Mouse (Mus musculus) midbrain, postnatal 0 days (tissue): ENCODE results near the gene Kdm3a. TPM values are rescaled to one million over a fixed set of nuclear protein-coding genes. Genes with fewer than 3 reads are reported as not detected.
A peak's percentile ranks its signal among the peaks of the same experiment; 100 is the strongest.

Experiments
- ATAC-seq: fragments of 200-750 bp; cut with Nextera tagmentation; 2 replicates; pipeline ENCODE4 v1.8.0; 2017; ENCODE audit warnings: moderate number of reproducible peaks, mild to moderate bottlenecking, moderate TSS enrichment, moderate library complexity; ENCODE audit not compliant: low FRiP score
- DNase-seq: peaks from one replicate; pipeline ENCODE4 v3.0.0-alpha.2; 2015; ENCODE audit warnings: low spot score
- H3K27ac ChIP-seq: fragments of 300-500 bp; sonication (generic); 2 replicates; pipeline ENCODE4 v1.5.1; 2014; ENCODE audit warnings: low read depth, mild to moderate bottlenecking, low read length, mixed read lengths
- H3K27me3 ChIP-seq: fragments of 300-500 bp; sonication (generic); 2 replicates; pipeline ENCODE4 v1.6.1; 2014; ENCODE audit warnings: low read length, control low read depth, mixed read lengths; ENCODE audit not compliant: insufficient read depth
- H3K36me3 ChIP-seq: fragments of 300-500 bp; sonication (generic); 2 replicates; pipeline ENCODE4 v1.6.1; 2014; ENCODE audit warnings: low read length, control low read depth, mixed read lengths; ENCODE audit not compliant: insufficient read depth
- H3K4me1 ChIP-seq: fragments of 300-500 bp; sonication (generic); 2 replicates; pipeline ENCODE4 v1.6.1; 2014; ENCODE audit warnings: mild to moderate bottlenecking, control low read depth, antibody characterized with exemption, low read length, mixed read lengths; ENCODE audit not compliant: insufficient read depth
- H3K4me2 ChIP-seq: fragments of 300-500 bp; sonication (generic); 2 replicates; pipeline ENCODE4 v1.6.1; 2014; ENCODE audit warnings: low read depth, mild to moderate bottlenecking, low read length, mixed read lengths; ENCODE audit not compliant: poor library complexity, severe bottlenecking
- H3K4me3 ChIP-seq: fragments of 300-500 bp; sonication (generic); 2 replicates; pipeline ENCODE4 v1.5.1; 2014; ENCODE audit warnings: low read depth, mild to moderate bottlenecking, low read length, moderate library complexity
- H3K9ac ChIP-seq: fragments of 300-500 bp; sonication (generic); replicated peaks from 2 replicates; pipeline ENCODE4 v1.6.1; 2014; ENCODE audit warnings: mild to moderate bottlenecking, low read length, moderate library complexity, mixed read lengths; ENCODE audit not compliant: poor library complexity, severe bottlenecking
- H3K9me3 ChIP-seq: fragments of 300-500 bp; sonication (generic); 2 replicates; pipeline ENCODE4 v1.6.1; 2016; ENCODE audit warnings: low read length, control low read depth
- CTCF ChIP-seq: IDR thresholded peaks from 2 replicates; pipeline ENCODE4 v1.5.1; 2016; ENCODE audit warnings: antibody characterized with exemption, mild to moderate bottlenecking
- WGBS: fragments of 180-500 bp; shearing (Covaris S2); extraction: QIAGEN DNeasy Blood & Tissue Kit; methylation state at CpG from one replicate; pipeline ENCODE4 v1.1.7; 2014; 5-methylcytosine and 5-hydroxymethylcytosine counted together
- polyA plus RNA-seq: library from polyadenylated mRNA; unstranded; fragments of >200 nt; fragmentation: Nextera tagmentation; extraction: Ambion mirVana; gene quantifications from 2 replicates; pipeline ENCODE4 v1.2.1, GENCODE M21; 2015
- total RNA-seq: library from RNA; depleted of rRNA; stranded (reverse); fragments of >200 nt; gene quantifications from 2 replicates; pipeline ENCODE4 v1.2.3, GENCODE M21; 2014

The Kdm3a gene
- total and polyA plus RNA-seq, 2 experiments from 2014 or later: 17.0 to 34.4 TPM

GRCm38 (mm10) chr6:71607756-71608155, 25.0 kb downstream of the Kdm3a start:
- Histone ChIP-seq H3K9me3 (no peaks in the 10 kb centered on the region), H3K27me3 (no peaks in the 10 kb centered on the region), H3K27ac (no peak overlapping the region), H3K4me2 (no peak overlapping the region), H3K36me3 (peaks cover 38% of the 10 kb centered on the region), H3K4me3 (no peak overlapping the region), H3K9ac (no peak overlapping the region), H3K4me1 (no peaks in the 10 kb centered on the region)
- WGBS: 93% methylated on average over 3 of the region's 3 CpGs
- TF ChIP-seq CTCF: no peak
- ATAC-seq (no peak), DNase-seq (no peak)

GRCm38 (mm10) chr6:71590154-71590553, 42.6 kb downstream of the Kdm3a start:
- no peak for TF ChIP-seq CTCF
- WGBS: 95% methylated on average over 4 of the region's 4 CpGs
- H3K4me3 ChIP-seq: no peak overlapping the region
- ATAC-seq (no peak), DNase-seq (no peak)
- H3K4me1 ChIP-seq: no peaks in the 10 kb centered on the region
- no peak overlapping the region for H3K9ac ChIP-seq
- no peaks in the 10 kb centered on the region for H3K9me3 ChIP-seq
- H3K27ac ChIP-seq: no peak overlapping the region
- no peak overlapping the region for H3K4me2 ChIP-seq
- peaks cover 56% of the 10 kb centered on the region for H3K36me3 ChIP-seq
- no peaks in the 10 kb centered on the region for H3K27me3 ChIP-seq

GRCm38 (mm10) chr6:71589401-71589800, 43.4 kb downstream of the Kdm3a start:
- Histone ChIP-seq H3K4me1 (no peaks in the 10 kb centered on the region), H3K4me2 (no peak overlapping the region), H3K36me3 (peaks cover 52% of the 10 kb centered on the region), H3K27me3 (no peaks in the 10 kb centered on the region), H3K27ac (no peak overlapping the region), H3K9me3 (no peaks in the 10 kb centered on the region), H3K4me3 (no peak overlapping the region), H3K9ac (no peak overlapping the region)
- WGBS: 98% methylated on average over 1 of the region's 1 CpGs
- ATAC-seq (no peak), DNase-seq (no peak)
- no peak for TF ChIP-seq CTCF

- ATAC-seq (no peak), DNase-seq (peak; percentile 1)
- WGBS: 70% methylated on average over 4 of the region's 4 CpGs
These were observed 49.6 kb downstream of the Kdm3a start for GRCm38 (mm10) chr6:71583198-71583597.

GRCm38 (mm10) chr6:71579478-71579877, 53.3 kb downstream of the Kdm3a start:
- peaks cover 23% of the 10 kb centered on the region for H3K36me3 ChIP-seq
- TF ChIP-seq CTCF: no peak
- no peak overlapping the region for H3K27ac ChIP-seq
- no peaks in the 10 kb centered on the region for H3K27me3 ChIP-seq
- H3K4me1 ChIP-seq: no peaks in the 10 kb centered on the region
- 96% methylated on average over 11 of the region's 11 CpGs for WGBS
- no peak overlapping the region for H3K4me3 ChIP-seq
- no peaks in the 10 kb centered on the region for H3K9me3 ChIP-seq
- no peak for DNase-seq
- H3K4me2 ChIP-seq: no peak overlapping the region
- ATAC-seq: no peak
- H3K9ac ChIP-seq: no peak overlapping the region

More at GRCm38 (mm10) chr6:71583198-71583597, 49.6 kb downstream of the Kdm3a start:
- Histone ChIP-seq H3K9me3 (no peaks in the 10 kb centered on the region), H3K4me2 (no peak overlapping the region), H3K36me3 (peaks cover 27% of the 10 kb centered on the region), H3K4me3 (no peak overlapping the region), H3K9ac (no peak overlapping the region), H3K27ac (no peak overlapping the region), H3K4me1 (no peaks in the 10 kb centered on the region), H3K27me3 (no peaks in the 10 kb centered on the region)
- no peak for TF ChIP-seq CTCF

- Histone ChIP-seq H3K4me2 (no peak overlapping the region), H3K27me3 (no peaks in the 10 kb centered on the region), H3K27ac (no peak overlapping the region), H3K36me3 (peaks cover 17% of the 10 kb centered on the region), H3K4me1 (no peaks in the 10 kb centered on the region), H3K9me3 (no peaks in the 10 kb centered on the region), H3K9ac (no peak overlapping the region), H3K4me3 (no peak overlapping the region)
- ATAC-seq (no peak), DNase-seq (no peak)
- WGBS: 100% methylated on average over 1 of the region's 1 CpGs
- no peak for TF ChIP-seq CTCF
These were observed 57.4 kb downstream of the Kdm3a start for GRCm38 (mm10) chr6:71575359-71575758.
